Mouse (Mus musculus): ENCODE data around the gene Dab2ip. TPM values are rescaled to one million over a fixed set of nuclear protein-coding genes. Genes with fewer than 3 reads are reported as not detected.

Gene Dab2ip
- polyA plus RNA-seq, 1 experiment from 2014 or later, result 60.0 TPM

- 0 out of 2 replicates have a peak, but pooled peaks have one; percentile 3 for ATAC-seq (ENCODE audit: insufficient read depth, low FRiP score, low read depth)
- H3K4me1 ChIP-seq, result peaks cover 7% of the 10 kb centered on the region
- peaks cover 7% of the 10 kb centered on the region; the same call in 1 of the 2 replicates for H3K36me3 ChIP-seq
- no peak overlapping the region for H3K4me3 ChIP-seq (replicated peaks)
- H3K9ac ChIP-seq, result no peak overlapping the region
- H3K27me3 ChIP-seq (replicated peaks), result no peaks in the 10 kb centered on the region
- 39% methylated on average over 4 of the region's 4 CpGs for WGBS
- no peak overlapping the region for H3K4me2 ChIP-seq
- no peak overlapping the region for H3K27ac ChIP-seq
- H3K9me3 ChIP-seq, result no peaks in the 10 kb centered on the region
These were observed 91.6 kb downstream of the Dab2ip start for GRCm38 (mm10) chr2:35649708-35650107.

GRCm38 (mm10) chr2:35651297-35651731, 93.2 kb downstream of the Dab2ip start:
- Histone ChIP-seq H3K27me3 (replicated peaks) (no peaks in the 10 kb centered on the region), H3K9me3 (no peaks in the 10 kb centered on the region), H3K9ac (no peak overlapping the region), H3K4me3 (replicated peaks) (no peak overlapping the region), H3K36me3 (no peaks in the 10 kb centered on the region; the same call in 1 of the 2 replicates), H3K4me2 (no peak overlapping the region), H3K27ac (no peak overlapping the region), H3K4me1 (peaks cover 7% of the 10 kb centered on the region)
- ATAC-seq (ENCODE audit: insufficient read depth, low FRiP score, low read depth), result no peak
- 54% methylated on average over 6 of the region's 6 CpGs for WGBS

- H3K4me1 ChIP-seq, result peaks cover 7% of the 10 kb centered on the region
These were observed 94.9 kb downstream of the Dab2ip start for GRCm38 (mm10) chr2:35652984-35653383.

GRCm38 (mm10) chr2:35654795-35655194, 96.7 kb downstream of the Dab2ip start:
- no peaks in the 10 kb centered on the region for H3K27me3 ChIP-seq (replicated peaks)
- no peaks in the 10 kb centered on the region for H3K9me3 ChIP-seq
- no peak overlapping the region for H3K4me3 ChIP-seq (replicated peaks)
- peaks cover 7% of the 10 kb centered on the region for H3K4me1 ChIP-seq
- H3K9ac ChIP-seq, result no peak overlapping the region
- H3K36me3 ChIP-seq, result no peaks in the 10 kb centered on the region
- no peak overlapping the region for H3K4me2 ChIP-seq
- 83% methylated on average over 6 of the region's 6 CpGs for whole genome bisulfite sequencing
- no peak for ATAC-seq (ENCODE audit: insufficient read depth, low FRiP score, low read depth)
- H3K27ac ChIP-seq, result no peak overlapping the region

More at GRCm38 (mm10) chr2:35652984-35653383, 94.9 kb downstream of the Dab2ip start:
- Histone ChIP-seq H3K9ac (no peak overlapping the region), H3K9me3 (no peaks in the 10 kb centered on the region), H3K4me2 (no peak overlapping the region), H3K36me3 (no peaks in the 10 kb centered on the region), H3K4me3 (replicated peaks) (no peak overlapping the region), H3K27ac (0 out of 2 replicates have a peak overlapping the region, but pooled peaks have one; percentile 31), H3K27me3 (replicated peaks) (no peaks in the 10 kb centered on the region)
- ATAC-seq (ENCODE audit: insufficient read depth, low FRiP score, low read depth), result peak; percentile 41; the same call in 1 of the 2 replicates
- 63% methylated on average over 4 of the region's 4 CpGs for WGBS

GRCm38 (mm10) chr2:35655996-35656395, 97.9 kb downstream of the Dab2ip start:
- no peak overlapping the region for H3K27ac ChIP-seq
- peaks cover 13% of the 10 kb centered on the region for H3K4me1 ChIP-seq

DNA sequence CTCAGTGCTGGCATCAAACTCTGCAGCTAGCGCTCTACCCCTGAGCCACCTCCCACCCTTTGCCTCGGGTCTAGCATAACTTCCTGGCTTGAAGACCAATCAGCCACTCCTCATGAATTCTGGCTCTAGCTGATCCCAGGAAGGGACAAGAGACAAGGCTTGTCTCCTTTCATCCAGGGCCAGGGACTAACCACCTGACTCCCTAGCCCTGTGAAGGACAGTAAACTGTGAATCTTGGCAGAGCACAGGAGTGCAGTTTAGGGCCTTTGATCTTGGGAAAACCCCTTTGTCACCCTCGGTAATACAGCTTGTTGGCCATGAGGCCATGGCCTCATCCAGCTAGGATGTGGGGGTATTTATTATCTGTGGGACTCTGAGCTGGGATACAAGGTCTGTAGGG, 100.2 kb downstream of the Dab2ip start:
- no peak overlapping the region for H3K4me3 ChIP-seq (replicated peaks)
- ATAC-seq (ENCODE audit: insufficient read depth, low FRiP score, low read depth), result no peak
- H3K4me2 ChIP-seq, result no peak overlapping the region
- no peak overlapping the region for H3K27ac ChIP-seq
- no peaks in the 10 kb centered on the region for H3K9me3 ChIP-seq
- 54% methylated on average over 3 of the region's 3 CpGs for WGBS
- H3K9ac ChIP-seq, result no peak overlapping the region
- H3K36me3 ChIP-seq, result no peaks in the 10 kb centered on the region
- H3K27me3 ChIP-seq (replicated peaks), result no peaks in the 10 kb centered on the region
- H3K4me1 ChIP-seq, result peaks cover 20% of the 10 kb centered on the region

More at GRCm38 (mm10) chr2:35655996-35656395, 97.9 kb downstream of the Dab2ip start:
- 53% methylated on average over 8 of the region's 8 CpGs for WGBS
- Histone ChIP-seq H3K9me3 (no peaks in the 10 kb centered on the region), H3K27me3 (replicated peaks) (no peaks in the 10 kb centered on the region), H3K4me2 (no peak overlapping the region), H3K4me3 (replicated peaks) (no peak overlapping the region), H3K36me3 (no peaks in the 10 kb centered on the region), H3K9ac (no peak overlapping the region)
- no peak for ATAC-seq (ENCODE audit: insufficient read depth, low FRiP score, low read depth)

- Histone ChIP-seq H3K27me3 (replicated peaks) (no peaks in the 10 kb centered on the region), H3K27ac (no peak overlapping the region), H3K9me3 (no peaks in the 10 kb centered on the region), H3K4me1 (peaks cover 30% of the 10 kb centered on the region), H3K4me3 (replicated peaks) (no peak overlapping the region), H3K4me2 (no peak overlapping the region), H3K9ac (no peak overlapping the region), H3K36me3 (no peaks in the 10 kb centered on the region)
- ATAC-seq (ENCODE audit: insufficient read depth, low FRiP score, low read depth), result no peak
- 72% methylated on average over 5 of the region's 5 CpGs for WGBS
These were observed 101.6 kb downstream of the Dab2ip start for GRCm38 (mm10) chr2:35659578-35660194.

DNA sequence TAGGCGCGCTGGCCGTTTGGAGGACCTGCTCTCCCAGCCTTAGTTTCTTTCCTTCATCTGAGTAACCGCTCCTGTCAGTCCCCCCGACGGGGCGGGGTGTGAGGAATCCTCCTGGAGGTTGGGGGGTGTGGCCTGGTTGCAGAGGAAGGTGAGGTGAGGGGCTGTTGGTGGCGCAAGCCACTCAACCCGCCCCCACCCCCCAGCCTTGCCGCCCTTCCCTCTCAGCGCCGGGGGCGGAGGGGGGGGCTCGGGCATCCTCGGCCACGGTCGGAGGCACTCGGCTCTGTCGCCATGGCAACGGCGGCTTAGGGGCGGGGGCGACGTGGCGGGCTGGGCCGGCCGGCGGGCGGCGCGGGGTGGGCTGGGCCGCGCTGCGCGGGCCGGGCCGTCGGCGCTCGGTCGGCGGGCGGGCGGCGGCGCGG, 102.9 kb downstream of the Dab2ip start:
- H3K27me3 ChIP-seq (replicated peaks), result no peaks in the 10 kb centered on the region
- peak overlapping the region; percentile 27; the same call in 1 of the 2 replicates for H3K27ac ChIP-seq
- peaks cover 30% of the 10 kb centered on the region for H3K4me1 ChIP-seq
- peak; percentile 54 for ATAC-seq (ENCODE audit: insufficient read depth, low FRiP score, low read depth)
- peak overlapping the region; percentile 84 for H3K4me3 ChIP-seq (replicated peaks)
- WGBS, result under 1% methylated on average over 21 of the region's 47 CpGs
- H3K9me3 ChIP-seq, result no peaks in the 10 kb centered on the region
- H3K9ac ChIP-seq, result no peak overlapping the region; the same call in 1 of the 2 replicates
- H3K4me2 ChIP-seq, result peak overlapping the region; percentile 82
- no peaks in the 10 kb centered on the region for H3K36me3 ChIP-seq

GRCm38 (mm10) chr2:35661454-35662000, 103.5 kb downstream of the Dab2ip start:
- Histone ChIP-seq H3K4me1 (peaks cover 30% of the 10 kb centered on the region), H3K27ac (peak overlapping the region; percentile 83), H3K27me3 (replicated peaks) (no peaks in the 10 kb centered on the region), H3K4me3 (replicated peaks) (peak overlapping the region; percentile 84), H3K36me3 (no peaks in the 10 kb centered on the region), H3K4me2 (peak overlapping the region; percentile 82), H3K9me3 (no peaks in the 10 kb centered on the region), H3K9ac (peak overlapping the region; percentile 72)
- peak; percentile 31 for ATAC-seq (ENCODE audit: insufficient read depth, low FRiP score, low read depth)
- under 1% methylated on average over 46 of the region's 51 CpGs for WGBS

DNA sequence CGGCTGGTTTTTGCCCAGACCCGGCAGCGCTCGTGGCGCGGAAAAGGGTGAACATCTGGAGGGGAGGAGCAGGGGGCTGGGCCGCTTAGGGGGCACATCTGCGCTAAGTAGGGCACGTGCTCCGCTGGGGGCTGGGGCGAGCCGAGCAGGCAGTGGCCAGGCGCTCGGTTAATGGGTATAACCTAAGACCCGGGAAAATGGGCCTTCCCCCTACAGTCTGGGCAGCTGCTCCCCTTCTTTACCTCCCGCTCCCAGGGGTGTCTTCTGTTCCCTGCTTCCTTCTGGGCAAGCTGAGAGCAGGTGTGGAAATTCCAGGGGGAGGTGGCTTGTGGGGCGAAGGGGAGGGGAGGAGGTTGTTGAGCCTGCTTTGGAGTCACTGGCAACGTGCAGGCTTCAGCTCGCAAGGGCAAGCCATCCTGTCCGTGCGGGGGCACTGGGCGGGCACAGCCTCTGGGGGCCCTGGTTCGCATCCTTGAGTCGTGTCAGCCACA, 104.0 kb downstream of the Dab2ip start:
- Histone ChIP-seq H3K4me2 (peak overlapping the region; percentile 82), H3K27ac (peak overlapping the region; percentile 83), H3K4me1 (peaks cover 30% of the 10 kb centered on the region), H3K9me3 (no peaks in the 10 kb centered on the region), H3K36me3 (no peaks in the 10 kb centered on the region), H3K4me3 (replicated peaks) (peak overlapping the region; percentile 84), H3K9ac (peak overlapping the region; percentile 72), H3K27me3 (replicated peaks) (no peaks in the 10 kb centered on the region)
- ATAC-seq (ENCODE audit: insufficient read depth, low FRiP score, low read depth), result peak; percentile 32
- WGBS, result 6% methylated on average over 20 of the region's 24 CpGs

GRCm38 (mm10) chr2:35662738-35663550, 104.9 kb downstream of the Dab2ip start:
- peak overlapping the region; percentile 82 for H3K4me2 ChIP-seq
- peak overlapping the region; percentile 84 for H3K4me3 ChIP-seq (replicated peaks)
- 19% methylated on average over 26 of the region's 26 CpGs for WGBS
- H3K4me1 ChIP-seq, result peaks cover 30% of the 10 kb centered on the region
- no peaks in the 10 kb centered on the region for H3K9me3 ChIP-seq
- no peak for ATAC-seq (ENCODE audit: insufficient read depth, low FRiP score, low read depth)
- peak overlapping the region; percentile 72; the same call in 1 of the 2 replicates for H3K9ac ChIP-seq
- no peaks in the 10 kb centered on the region for H3K36me3 ChIP-seq
- H3K27ac ChIP-seq, result peak overlapping the region; percentile 83
- H3K27me3 ChIP-seq (replicated peaks), result no peaks in the 10 kb centered on the region
